Mouse (Mus musculus) naive thymus-derived CD4-positive, alpha-beta T cell, adult 2 months (primary cell): ENCODE measurements around the gene Pum2.
"Not testable (repeated sequence)": the region's sequence is repeated elsewhere in the genome, so short reads cannot be mapped to it uniquely, and the experiment has no call there.

ENCODE experiments used
- DNase-seq: peaks from one replicate; pipeline ENCODE4 v3.0.0-alpha.2; 2011; ENCODE audit warnings: low read depth

Gene Pum2

DNA sequence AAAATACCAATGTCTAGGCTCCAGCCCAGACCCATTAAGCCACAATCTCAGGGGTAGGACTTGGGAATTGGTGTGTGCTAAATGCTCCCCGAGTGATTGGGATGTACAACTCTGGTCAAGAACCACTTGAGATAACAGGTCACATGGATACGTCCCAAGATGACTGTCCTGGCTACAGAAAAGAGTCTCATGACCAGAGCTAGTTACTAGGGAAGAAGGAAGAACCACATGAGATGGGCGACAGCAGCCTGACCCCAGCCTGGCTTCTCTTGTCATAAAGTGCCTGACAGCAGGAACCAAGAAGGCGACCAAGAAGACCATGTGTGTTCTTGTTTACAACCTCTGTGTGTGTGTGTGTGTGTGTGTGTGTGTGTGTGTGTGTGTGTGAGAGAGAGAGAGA is 4.5 kb upstream of the Pum2 start:
- DNase-seq: no peak

DNA sequence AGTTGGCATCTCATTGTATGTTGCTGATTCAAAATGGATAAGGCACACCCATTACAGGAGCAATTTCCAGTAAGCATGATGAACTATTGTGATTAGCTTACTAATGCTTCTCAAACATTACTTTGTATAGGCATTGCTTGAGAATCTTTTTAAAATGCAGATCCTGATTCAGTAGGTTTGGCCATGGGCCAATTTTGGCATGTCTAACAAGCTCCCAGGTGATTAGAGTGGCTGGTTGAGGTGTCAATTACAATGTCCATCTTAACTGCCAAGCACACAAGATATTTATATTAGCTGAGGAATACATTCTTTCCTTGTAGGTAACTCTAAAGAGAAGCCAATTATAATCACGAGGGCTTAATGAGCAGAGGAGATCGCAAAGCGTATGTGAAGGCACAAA is 4.1 kb upstream of the Pum2 start:
- DNase-seq: no peak

DNA sequence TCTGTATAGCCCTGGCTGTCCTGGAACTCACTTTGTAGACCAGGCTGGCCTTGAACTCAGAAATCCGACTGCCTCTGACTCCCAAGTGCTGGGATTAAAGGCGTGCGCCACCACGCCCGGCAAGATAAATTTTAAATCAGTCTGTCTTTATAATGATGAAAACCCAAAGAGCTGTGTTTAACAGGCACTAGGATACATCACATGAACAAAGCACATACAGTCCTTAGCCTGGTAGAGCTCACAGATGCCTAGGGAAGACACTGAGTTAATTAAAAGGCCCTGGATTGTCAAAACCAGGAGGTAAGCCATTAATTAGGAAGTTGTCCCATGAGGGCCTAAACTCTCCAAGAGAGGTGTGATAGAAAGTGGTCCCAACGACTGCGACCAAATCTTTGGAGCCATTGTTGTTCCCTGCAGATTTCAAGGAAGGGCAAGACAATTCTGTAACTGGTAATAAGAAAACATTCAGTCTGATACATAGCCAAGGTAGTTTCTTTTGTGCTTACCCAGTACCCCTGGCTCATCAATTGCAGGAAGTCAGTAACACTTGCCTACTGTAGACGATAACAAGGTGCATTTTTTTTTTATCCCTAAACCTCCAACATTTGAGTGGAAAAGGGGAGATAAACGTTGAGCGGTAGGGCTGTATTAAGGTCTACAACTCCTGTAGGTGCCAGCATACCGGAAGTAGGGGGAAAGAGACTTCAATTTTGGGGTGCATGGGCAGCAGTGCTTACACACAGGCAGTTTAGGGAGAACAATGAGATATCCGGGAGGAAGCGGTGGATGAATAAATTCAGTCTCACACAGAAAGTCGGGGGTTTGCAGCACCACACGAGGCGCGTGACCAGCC is 587 bp upstream of the Pum2 start:
- no peak for DNase-seq

DNA sequence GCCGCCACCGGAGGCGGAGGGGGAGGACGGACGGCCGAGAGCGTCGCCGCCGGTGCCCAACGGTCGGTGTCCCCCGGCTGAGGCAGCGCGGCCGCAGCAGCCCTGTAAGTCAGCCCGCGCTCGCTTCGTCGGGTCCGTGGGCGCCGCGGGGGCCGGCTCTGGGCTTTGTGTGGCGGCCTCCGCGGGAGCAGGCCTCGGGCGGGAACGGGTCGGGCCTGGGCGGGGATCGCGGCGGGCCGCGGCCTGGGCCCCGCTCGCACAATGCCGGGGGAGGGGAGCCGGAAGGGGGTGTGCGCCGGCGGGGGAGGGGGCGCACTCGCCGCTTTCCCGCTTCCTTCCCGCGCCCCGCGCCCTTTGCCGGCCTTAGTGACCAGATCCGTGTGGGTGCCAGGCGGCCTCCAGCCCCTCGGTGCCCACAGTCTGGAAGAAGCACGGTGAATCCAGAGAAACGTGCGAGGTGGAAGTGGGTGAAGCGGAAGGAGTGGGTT is 487 bp downstream of the Pum2 start:
- DNase-seq: no peak

DNA sequence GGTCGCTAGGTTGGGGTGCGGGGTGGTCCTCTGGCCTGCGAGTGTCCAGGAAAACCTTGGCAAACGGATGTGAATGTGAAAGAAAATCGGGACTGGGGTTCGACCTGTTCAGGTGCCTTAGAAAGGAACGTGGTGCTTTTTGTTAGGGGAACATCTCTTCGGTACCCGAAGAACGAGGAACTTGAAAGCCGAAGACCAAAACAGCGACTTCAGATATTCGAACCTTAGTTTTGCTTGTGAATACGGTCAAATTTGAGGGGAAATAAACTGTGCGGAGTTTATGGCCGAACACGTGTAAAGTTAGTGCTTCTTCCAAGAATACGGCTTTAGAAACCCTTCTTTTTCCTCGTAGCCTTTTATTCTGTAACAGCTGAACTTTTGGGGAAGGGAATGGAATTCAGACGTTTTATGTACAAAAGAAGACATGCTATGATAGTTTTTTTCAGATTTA is 982 bp downstream of the Pum2 start:
- DNase-seq: peak; percentile 48

DNA sequence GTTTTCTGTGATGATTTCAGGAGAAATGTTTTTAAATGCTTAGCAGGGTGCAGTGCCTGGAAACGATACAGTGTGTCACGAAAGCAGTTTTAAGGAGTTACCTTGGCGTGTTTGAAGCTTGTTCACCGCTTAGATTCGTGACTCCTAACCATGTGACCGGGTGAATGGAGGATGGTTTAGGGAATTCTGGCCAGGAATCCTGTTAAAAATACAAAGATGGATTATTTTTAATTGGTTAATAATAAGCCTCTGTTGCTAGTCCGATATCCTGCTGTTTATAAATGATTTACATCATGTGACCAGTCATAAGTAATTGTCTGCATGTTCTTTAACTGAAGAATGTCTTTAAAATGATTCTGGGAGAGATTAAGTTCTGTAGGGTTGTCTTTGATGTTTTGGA is 1.4 kb downstream of the Pum2 start:
- DNase-seq: no peak

DNA sequence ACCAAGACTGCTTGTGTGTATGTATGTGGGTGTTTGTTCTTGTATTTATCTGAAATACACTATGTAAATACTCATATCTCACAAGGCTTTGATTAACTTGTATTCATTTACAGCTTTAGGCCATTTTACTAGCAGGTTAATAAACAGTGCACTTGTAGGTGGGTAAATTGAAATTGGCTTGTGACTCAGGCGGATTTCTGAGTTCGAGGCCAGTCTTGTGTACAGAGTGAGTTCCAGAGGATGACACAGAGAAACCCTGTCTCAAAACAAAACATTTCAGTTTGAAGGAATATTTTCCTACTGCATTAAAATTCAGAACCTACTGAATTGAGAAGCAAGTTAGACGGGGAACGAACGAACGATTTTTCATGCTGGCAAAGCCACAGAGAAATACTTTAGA is 2.4 kb downstream of the Pum2 start:
- DNase-seq: no peak

DNA sequence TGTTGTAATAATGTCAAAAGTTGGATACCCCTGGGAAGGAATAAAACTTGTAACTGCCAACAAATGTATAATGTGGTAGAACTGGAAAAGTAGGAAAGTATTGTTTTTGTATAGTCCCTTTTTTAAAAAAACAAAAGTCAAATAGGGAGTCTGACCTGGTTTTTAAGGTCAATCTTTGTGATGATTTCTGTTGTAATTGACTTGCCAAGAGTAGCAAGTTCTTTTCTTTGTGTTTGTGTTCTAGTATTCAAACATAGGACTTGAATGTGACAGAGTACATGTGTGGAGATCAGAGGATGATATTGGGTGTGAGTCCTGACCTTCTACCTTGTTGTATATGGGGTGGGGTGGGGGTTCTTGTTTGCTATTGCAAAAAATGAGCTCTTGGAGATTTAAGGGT is 4.0 kb downstream of the Pum2 start:
- no peak for DNase-seq

DNA sequence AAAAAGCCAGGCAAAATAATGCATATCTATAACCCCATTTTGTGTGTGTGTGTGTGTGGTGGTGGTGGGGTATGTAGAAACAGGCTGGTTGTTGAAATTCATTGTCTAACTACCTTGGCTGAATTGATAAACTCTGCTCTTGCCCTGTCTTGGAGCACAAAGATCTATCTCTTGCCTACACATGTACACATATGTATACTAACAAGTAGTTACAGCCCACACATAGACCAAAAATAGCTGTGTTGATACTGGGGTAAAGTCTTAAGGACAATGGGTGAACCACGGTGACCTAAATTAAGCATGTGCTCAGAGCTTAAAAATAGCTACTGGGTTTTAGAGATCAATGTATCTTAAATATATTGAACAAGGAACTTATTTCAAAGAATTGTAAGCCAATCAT is 10.3 kb downstream of the Pum2 start:
- no peak for DNase-seq

DNA sequence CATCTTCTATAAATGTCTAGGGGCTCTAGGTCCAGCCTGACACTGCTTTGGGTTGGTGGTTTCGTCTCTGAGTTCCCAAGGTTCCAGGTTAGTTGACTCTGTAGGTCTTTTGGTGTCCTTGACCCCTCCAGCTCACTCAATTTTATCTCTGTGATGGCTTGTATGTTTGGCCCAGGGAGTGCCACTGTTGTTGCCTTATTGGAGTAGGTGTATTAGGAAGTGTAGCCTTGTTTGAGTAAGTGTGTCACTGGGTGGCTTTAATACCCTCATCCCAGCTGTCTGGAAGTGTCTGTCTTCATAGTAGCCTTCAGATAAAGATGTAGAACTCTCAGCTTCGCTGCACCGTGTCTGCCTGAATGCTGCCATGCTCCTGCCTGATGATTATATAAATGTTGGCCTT is 11.1 kb downstream of the Pum2 start:
- DNase-seq: no peak

DNA sequence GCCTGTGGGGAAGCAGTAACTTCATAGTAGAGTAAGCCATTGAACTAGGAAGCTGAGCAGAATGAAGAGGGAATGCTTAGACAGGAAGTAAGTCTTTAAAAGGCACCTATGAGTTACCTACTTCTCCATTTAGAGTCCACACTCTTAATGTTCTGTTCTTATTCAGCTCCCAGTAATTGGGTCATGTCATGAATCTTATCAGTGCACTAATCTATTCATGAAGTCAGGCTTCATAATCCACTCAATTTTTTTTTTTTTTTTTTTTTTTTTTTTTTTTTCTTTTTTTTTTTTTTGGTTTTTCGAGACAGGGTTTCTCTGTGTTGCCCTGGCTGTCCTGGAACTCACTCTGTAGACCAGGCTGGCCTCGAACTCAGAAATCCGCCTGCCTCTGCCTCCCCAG is 15.9 kb downstream of the Pum2 start:
- not testable (repeated sequence) for DNase-seq

DNA sequence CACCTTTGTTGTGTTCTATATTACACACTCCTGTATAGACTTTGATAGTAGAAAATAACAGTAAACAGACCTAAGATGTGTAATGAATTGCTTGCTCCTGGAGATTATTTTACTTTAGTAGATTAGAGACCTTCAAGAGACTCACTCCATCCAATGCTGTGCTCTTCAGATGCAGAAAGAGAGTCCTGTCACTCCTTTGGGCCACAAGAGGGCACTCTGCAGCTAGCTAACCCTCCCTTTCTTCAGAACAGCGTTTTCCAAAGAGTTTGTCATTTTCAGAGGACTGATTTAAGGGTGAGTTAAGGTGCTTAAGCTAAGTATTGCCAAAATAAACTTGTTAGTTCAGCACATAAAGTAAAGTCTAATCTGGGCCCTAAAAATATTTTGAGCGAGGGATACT is 25.0 kb downstream of the Pum2 start:
- DNase-seq: peak; percentile 71

DNA sequence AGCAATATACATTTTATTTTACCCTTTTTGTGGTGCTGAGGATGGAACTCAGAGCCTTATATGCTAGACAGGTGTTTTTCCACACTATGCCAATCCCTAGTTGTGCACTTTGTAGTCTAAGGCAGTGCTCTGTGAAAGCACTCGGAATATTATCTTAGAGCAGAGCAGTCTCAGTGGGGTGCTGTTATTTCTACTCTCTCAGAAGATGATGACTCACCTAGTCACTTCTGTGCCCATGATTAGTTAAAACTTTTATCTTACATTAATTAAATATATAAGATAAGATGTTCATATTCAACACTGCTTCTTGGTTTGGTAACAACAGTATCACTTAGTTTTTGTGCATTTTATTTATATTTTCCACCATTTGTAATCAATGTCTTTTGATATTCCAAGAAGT is 30.1 kb downstream of the Pum2 start:
- no peak for DNase-seq

DNA sequence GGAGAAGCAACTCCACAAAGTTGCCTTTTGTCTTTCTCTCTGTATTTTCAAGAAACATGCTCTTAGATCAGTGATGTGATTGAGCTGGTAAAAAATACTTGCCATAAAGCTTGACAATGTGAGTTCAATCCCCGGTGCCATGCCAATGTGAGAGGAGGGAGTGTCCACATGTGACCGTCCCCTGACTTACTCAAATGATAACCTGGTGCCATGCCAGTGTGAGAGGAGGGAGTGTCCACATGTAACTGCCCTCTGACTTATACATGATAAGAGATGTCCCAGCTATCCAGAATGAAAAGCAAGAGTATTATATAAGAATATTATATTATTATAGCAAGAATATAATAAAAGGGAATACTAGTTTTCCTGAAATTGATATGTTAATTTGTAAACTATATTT is 34.9 kb downstream of the Pum2 start:
- DNase-seq: no peak

DNA sequence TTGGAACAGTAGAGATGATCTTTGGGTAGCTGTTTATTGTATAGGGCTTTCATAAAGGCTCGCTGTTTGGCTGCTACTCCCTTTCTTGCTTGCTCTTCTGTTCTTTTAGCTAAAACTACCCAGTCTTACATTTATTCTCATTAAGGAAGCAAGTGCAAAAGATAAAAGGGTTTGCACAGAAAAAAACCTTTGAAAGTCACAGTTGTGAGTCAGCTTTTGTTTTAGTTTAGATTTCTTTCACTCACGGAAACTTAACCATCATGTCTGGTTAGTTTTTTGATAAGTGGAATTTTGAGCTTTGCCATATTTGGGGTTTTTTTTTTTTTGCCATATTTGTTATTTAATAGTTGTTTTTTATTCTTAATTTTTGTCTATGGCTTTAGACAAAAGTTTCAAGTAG is 38.7 kb downstream of the Pum2 start:
- DNase-seq: no peak

DNA sequence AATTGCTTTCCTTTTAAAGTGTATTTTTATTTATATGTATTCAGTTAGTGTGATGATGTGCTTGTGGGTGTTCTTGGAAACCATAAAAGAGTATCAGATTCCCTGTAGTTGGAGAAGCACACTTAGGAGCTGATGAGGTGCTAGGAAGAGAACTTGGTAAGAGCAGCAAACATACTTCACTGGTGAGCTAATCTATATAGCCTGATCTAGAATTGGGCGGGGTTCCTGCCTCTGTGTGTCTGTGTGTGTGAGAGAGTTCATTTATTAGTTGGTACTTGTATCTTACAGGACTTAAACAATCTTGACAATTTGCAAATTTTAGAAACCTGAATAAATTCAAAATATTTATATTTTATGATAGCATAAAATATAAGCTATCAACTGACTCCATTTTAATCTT is 42.2 kb downstream of the Pum2 start:
- DNase-seq: no peak

DNA sequence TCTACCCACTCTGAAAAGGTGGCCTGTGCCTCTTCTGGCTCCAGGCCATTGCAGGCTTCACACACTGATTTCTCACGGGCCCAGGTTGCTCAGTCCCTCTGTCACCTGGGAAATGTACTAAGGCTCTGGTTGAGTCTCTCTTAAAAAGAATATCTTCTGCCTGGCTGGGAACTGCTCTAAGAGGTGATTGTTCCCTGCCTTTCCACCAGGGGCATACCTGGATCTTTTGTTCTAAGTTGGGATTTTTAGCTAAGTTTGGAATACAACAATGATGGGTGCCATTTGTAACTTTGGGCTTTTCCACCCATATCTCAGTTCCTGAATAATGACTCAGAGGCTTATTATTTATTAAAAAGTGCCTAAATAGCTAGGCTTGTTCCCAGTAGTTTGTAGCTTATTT is 53.0 kb downstream of the Pum2 start:
- DNase-seq: no peak

DNA sequence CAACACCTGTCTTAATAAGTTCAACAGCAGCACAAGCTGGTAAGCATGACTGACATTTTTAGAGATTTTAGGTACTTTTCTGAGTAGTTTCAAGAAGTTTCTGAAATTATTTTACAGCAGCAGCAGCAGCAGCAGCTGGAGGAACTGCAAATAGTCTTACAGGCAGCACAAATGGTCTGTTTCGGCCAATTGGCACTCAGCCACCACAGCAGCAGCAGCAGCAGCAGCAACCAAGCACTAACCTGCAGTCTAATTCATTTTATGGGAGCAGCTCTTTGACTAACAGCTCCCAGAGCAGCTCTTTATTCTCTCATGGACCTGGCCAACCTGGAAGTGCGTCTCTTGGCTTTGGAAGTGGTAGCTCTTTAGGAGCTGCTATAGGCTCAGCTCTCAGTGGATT is 54.8 kb downstream of the Pum2 start:
- no peak for DNase-seq

DNA sequence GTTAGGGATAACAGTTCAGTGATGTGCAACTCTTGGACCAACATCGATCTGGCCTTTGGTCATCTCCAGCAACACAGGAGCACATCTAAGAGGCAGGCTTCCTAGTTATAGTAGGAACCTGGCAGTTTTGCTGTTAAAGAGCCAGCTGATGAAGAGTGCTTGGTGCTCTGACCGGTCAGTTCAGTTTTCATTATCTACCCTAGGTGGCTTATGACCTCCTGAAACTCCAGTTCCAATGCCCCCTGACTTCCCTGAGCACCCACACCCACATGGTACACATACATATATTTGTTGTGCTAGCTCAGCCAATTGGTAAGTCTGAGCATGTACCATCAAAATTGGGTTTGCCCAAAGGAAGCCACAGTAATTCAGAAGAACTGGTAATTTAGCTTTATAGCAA is 79.7 kb downstream of the Pum2 start:
- DNase-seq: no peak

DNA sequence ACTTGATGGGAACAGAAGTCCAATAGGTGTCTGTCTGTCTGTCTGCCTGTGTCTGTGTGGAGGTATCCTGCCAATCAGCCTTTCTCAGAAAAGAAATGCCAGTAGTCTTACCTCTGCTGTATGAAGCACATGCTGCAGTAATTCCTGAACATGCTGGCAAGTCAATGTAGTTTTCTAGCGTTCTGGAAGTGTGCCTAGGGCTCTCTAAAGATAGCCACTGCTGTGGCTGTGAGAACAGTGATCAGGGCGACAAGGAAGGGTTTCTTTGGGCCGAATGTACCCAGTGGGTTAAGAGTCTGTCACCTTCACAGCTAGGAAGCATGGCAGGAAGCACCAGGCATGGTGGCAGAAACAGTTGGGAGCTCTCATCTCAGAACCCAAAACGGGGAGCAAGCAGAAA is 80.2 kb downstream of the Pum2 start:
- DNase-seq: no peak

DNA sequence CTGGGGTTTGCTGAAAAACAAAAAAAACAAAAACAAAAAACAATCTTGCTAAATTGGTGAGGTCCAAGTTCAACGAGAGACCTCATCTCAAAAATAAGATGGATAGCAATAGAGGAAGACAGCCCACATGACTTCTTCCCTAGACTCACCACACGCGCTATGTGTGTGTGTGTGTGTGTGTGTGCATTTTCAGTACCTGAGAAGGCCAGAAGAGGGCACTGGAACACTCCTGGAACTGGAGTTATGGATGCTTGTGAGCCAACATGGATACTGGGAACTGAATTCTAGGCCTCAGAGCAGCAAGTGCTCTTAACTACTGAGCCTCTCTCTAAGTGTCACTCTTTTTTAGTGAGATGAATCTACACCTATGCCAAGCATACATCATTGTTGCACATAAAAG is 84.1 kb downstream of the Pum2 start:
- no peak for DNase-seq

DNA sequence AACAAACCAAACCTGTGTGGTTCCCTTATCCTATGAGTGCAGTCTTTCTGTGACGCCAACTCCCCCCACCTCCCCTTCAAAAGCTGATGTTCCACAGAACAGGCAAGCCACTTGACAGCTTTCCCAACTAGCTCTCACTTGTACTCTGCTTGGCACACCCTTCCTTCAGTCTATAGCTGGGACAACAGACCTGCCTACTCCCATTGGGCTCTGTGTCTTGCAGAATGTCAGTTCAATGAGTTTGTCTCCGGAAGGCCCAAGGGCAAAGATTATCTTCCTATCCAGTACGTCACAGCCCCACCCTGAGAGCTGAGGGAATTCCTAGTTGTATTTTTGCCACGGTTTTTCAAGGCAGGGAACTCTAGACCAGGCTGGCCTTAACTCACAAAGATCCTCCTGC is 85.2 kb downstream of the Pum2 start:
- DNase-seq: no peak

DNA sequence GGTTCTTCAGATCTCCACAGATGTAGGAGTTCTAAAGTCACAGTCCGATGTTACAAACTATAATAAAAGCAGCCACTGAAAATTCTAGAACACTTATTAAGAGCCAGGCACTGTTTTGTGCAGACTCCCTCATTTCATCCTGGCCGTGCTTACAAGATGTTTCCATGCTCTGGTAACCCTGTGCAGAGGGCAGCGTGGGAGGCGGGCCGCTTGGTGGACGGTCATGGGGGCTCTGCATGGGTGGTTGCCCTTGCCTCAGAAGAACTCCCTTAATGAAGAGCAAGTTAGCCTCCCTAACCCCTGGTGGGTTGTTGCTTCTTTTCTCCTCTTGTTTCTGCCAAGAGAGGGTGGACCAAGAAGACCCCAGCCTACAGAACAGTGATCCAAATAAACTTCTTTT is 85.8 kb downstream of the Pum2 start:
- no peak for DNase-seq

DNA sequence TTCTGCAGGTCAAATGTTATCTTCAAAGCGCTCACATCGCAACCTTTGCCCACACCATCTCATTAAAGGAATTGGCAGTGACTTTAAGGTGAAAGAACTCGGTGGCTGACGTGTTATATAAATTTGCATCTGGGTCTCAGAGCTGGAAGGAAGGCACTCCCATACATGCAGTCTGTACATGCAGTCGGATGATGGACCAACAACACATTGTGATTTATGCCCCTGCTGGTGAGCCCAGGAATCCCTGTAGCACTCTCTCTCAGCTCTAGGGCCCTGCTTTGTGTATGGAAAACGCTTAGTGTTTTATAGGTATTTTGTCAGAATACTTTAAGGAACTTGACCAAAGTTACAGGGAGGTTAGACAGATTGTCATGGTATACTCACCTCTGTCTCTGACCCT is 86.6 kb downstream of the Pum2 start:
- DNase-seq: no peak
